Mouse (Mus musculus): ENCODE measurements around the gene Cyp3a13. TPM values are rescaled to one million over a fixed set of nuclear protein-coding genes. Genes with fewer than 3 reads are reported as not detected.
A peak's percentile ranks its signal among the peaks of the same experiment; 100 is the strongest.

Cyp3a13 gene
- total and polyA plus RNA-seq, 3 experiments: 0.06 to 0.18 (median 0.13) TPM

- Histone ChIP-seq H3K79me2 (replicated peaks; ENCODE audit: control insufficient read depth, insufficient read depth, low read length) (no peaks in the 10 kb centered on the region), H3K27me3 (ENCODE audit: control insufficient read depth, insufficient read depth, low read length) (no peaks in the 10 kb centered on the region), H3K9ac (ENCODE audit: low read depth, low read length) (no peak overlapping the region), H3K36me3 (ENCODE audit: control insufficient read depth, insufficient read depth, low read length) (no peaks in the 10 kb centered on the region), H3K4me1 (ENCODE audit: control insufficient read depth, insufficient read depth, low read length) (no peaks in the 10 kb centered on the region), H3K27ac (no peak overlapping the region), H3K4me3 (no peak overlapping the region)
- 58% methylated on average over 6 of the region's 6 CpGs for WGBS
- no peak for TF ChIP-seq POLR2A (IDR thresholded peaks at IDR 0.05; ENCODE audit: insufficient read depth, low read depth, low read length)
- no peak for TF ChIP-seq EP300 (IDR thresholded peaks at IDR 0.05; ENCODE audit: insufficient read depth, low read depth, low read length)
- no peak for TF ChIP-seq CTCF (IDR thresholded peaks at IDR 0.05)
- intact Hi-C loops (cut with DNase I): no loop called here
- no peak for DNase-seq
Measured at GRCm38 (mm10) chr5:137915550-137915949, 5.9 kb downstream of the Cyp3a13 start.

- DNase-seq: no peak
- TF ChIP-seq CTCF (IDR thresholded peaks at IDR 0.05) (peak; percentile 12; the same call in 1 of the 2 replicates), EP300 (IDR thresholded peaks at IDR 0.05; ENCODE audit: insufficient read depth, low read depth, low read length) (no peak)
- Histone ChIP-seq H3K36me3 (ENCODE audit: control insufficient read depth, insufficient read depth, low read length) (no peaks in the 10 kb centered on the region), H3K9ac (ENCODE audit: low read depth, low read length) (no peak overlapping the region), H3K27ac (no peak overlapping the region), H3K4me3 (no peak overlapping the region), H3K4me1 (ENCODE audit: control insufficient read depth, insufficient read depth, low read length) (no peaks in the 10 kb centered on the region), H3K27me3 (ENCODE audit: control insufficient read depth, insufficient read depth, low read length) (no peaks in the 10 kb centered on the region), H3K79me2 (replicated peaks; ENCODE audit: control insufficient read depth, insufficient read depth, low read length) (no peaks in the 10 kb centered on the region)
- intact Hi-C loops (cut with DNase I): no loop called here
Measured at GRCm38 (mm10) chr5:137914508-137914907, 6.9 kb downstream of the Cyp3a13 start.

GRCm38 (mm10) chr5:137909564-137910262 lies 11.7 kb downstream of the Cyp3a13 start:
- no peak overlapping the region for H3K9ac ChIP-seq (ENCODE audit: low read depth, low read length)
- no peak for DNase-seq
- H3K79me2 ChIP-seq (replicated peaks; ENCODE audit: control insufficient read depth, insufficient read depth, low read length): no peaks in the 10 kb centered on the region
- no peaks in the 10 kb centered on the region for H3K36me3 ChIP-seq (ENCODE audit: control insufficient read depth, insufficient read depth, low read length)
- no peak overlapping the region for H3K4me3 ChIP-seq
- intact Hi-C loops (cut with DNase I): no loop called here
- H3K27me3 ChIP-seq (ENCODE audit: control insufficient read depth, insufficient read depth, low read length): no peaks in the 10 kb centered on the region
- no peak overlapping the region for H3K27ac ChIP-seq
- no peak for TF ChIP-seq CTCF (IDR thresholded peaks at IDR 0.05)
- TF ChIP-seq EP300 (IDR thresholded peaks at IDR 0.05; ENCODE audit: insufficient read depth, low read depth, low read length): no peak
- no peak for TF ChIP-seq POLR2A (IDR thresholded peaks at IDR 0.05; ENCODE audit: insufficient read depth, low read depth, low read length)
- no peaks in the 10 kb centered on the region for H3K4me1 ChIP-seq (ENCODE audit: control insufficient read depth, insufficient read depth, low read length)
- 84% methylated on average over 3 of the region's 3 CpGs for WGBS

GRCm38 (mm10) chr5:137897812-137898211 lies 23.6 kb downstream of the Cyp3a13 start:
- Histone ChIP-seq H3K36me3 (ENCODE audit: control insufficient read depth, insufficient read depth, low read length) (no peaks in the 10 kb centered on the region), H3K79me2 (replicated peaks; ENCODE audit: control insufficient read depth, insufficient read depth, low read length) (no peaks in the 10 kb centered on the region), H3K4me3 (no peak overlapping the region), H3K9ac (ENCODE audit: low read depth, low read length) (no peak overlapping the region), H3K27me3 (ENCODE audit: control insufficient read depth, insufficient read depth, low read length) (no peaks in the 10 kb centered on the region), H3K4me1 (ENCODE audit: control insufficient read depth, insufficient read depth, low read length) (no peaks in the 10 kb centered on the region), H3K27ac (no peak overlapping the region)
- TF ChIP-seq POLR2A (IDR thresholded peaks at IDR 0.05; ENCODE audit: insufficient read depth, low read depth, low read length) (no peak), EP300 (IDR thresholded peaks at IDR 0.05; ENCODE audit: insufficient read depth, low read depth, low read length) (no peak), CTCF (IDR thresholded peaks at IDR 0.05) (no peak)
- DNase-seq: no peak
- WGBS: 68% methylated on average over 1 of the region's 1 CpGs
- intact Hi-C loops (cut with DNase I): no loop called here

- TF ChIP-seq CTCF (IDR thresholded peaks at IDR 0.05): peak; percentile 30; the same call in 1 of the 2 replicates
- no peak for TF ChIP-seq POLR2A (IDR thresholded peaks at IDR 0.05; ENCODE audit: insufficient read depth, low read depth, low read length)
- Histone ChIP-seq H3K36me3 (ENCODE audit: control insufficient read depth, insufficient read depth, low read length) (no peaks in the 10 kb centered on the region), H3K79me2 (replicated peaks; ENCODE audit: control insufficient read depth, insufficient read depth, low read length) (no peaks in the 10 kb centered on the region), H3K4me3 (no peak overlapping the region), H3K4me1 (ENCODE audit: control insufficient read depth, insufficient read depth, low read length) (no peaks in the 10 kb centered on the region), H3K27me3 (ENCODE audit: control insufficient read depth, insufficient read depth, low read length) (no peaks in the 10 kb centered on the region), H3K9ac (ENCODE audit: low read depth, low read length) (no peak overlapping the region), H3K27ac (no peak overlapping the region)
- no peak for DNase-seq
- intact Hi-C loops (cut with DNase I): no loop called here
- WGBS: 66% methylated on average over 1 of the region's 1 CpGs
Measured at GRCm38 (mm10) chr5:137892954-137893353, 28.5 kb downstream of the Cyp3a13 start.

- H3K36me3 ChIP-seq (ENCODE audit: control insufficient read depth, insufficient read depth, low read length): 0 out of 2 replicates have a peak, but pooled peaks cover under 1% of the 10 kb centered on the region
- H3K79me2 ChIP-seq (replicated peaks; ENCODE audit: control insufficient read depth, insufficient read depth, low read length): no peaks in the 10 kb centered on the region
- H3K27ac ChIP-seq: no peak overlapping the region
- no peaks in the 10 kb centered on the region for H3K27me3 ChIP-seq (ENCODE audit: control insufficient read depth, insufficient read depth, low read length)
- DNase-seq: no peak
- peaks cover 2% of the 10 kb centered on the region; the same call in 1 of the 2 replicates for H3K4me1 ChIP-seq (ENCODE audit: control insufficient read depth, insufficient read depth, low read length)
- intact Hi-C loops (cut with DNase I): loop anchor here (2.0 kb wide), 1 partner anchor 249 kb away; no protein-coding TSS in a partner anchor
- TF ChIP-seq POLR2A (IDR thresholded peaks at IDR 0.05; ENCODE audit: insufficient read depth, low read depth, low read length) (no peak), CTCF (IDR thresholded peaks at IDR 0.05) (no peak), EP300 (IDR thresholded peaks at IDR 0.05; ENCODE audit: insufficient read depth, low read depth, low read length) (no peak)
- no peak overlapping the region for H3K9ac ChIP-seq (ENCODE audit: low read depth, low read length)
- H3K4me3 ChIP-seq: no peak overlapping the region
- 72% methylated on average over 1 of the region's 1 CpGs for WGBS
Measured at GRCm38 (mm10) chr5:137887666-137888065, 33.8 kb downstream of the Cyp3a13 start.
